ENCODE assay signal across 10 mouse cellular contexts in the genomic region with DNA sequence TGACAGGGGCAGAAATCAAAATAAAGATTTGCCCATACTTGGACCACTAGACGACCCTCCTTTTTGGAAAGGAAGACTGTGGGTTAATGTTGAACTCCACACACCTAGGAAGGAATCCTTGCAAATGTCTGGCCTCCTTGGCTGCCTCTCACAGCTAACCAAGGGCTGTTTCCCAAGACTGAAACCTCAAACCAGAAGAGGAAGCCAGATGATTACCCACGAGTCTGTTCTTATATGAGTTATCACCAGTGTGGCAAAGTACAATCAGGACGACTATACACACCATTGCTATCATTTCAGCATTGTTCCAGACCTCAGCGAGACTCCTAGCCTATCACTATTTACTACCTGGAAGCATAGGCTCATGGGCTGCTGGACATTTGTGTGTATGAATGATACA. TPM values are rescaled to one million over a fixed set of nuclear protein-coding genes. Genes with fewer than 3 reads are reported as not detected.
"Had no signal": no experiment of that assay in that cellular context is flagged by ENCODE, and none has a peak within 500 bp of the region (broad histone marks: within the 10 kb centered on the region; RNA-seq: fewer than 3 reads in every experiment).

No protein-coding gene starts in this region.

- ATAC-seq: midbrain, embryonic 15.5 days had no signal

- H3K27ac ChIP-seq: limb, embryonic 13.5 days; liver, embryonic 14.5 days; midbrain, embryonic 15.5 days; neural tube, embryonic 12.5 days; stomach, postnatal 0 days had no signal

- H3K4me1 ChIP-seq: limb, embryonic 13.5 days; neural tube, embryonic 12.5 days had no signal

- DNase-seq: left cerebral cortex, postnatal 4 days; thymus, postnatal 4 days had no signal

- H3K4me3 ChIP-seq: limb, embryonic 13.5 days; megakaryocyte, embryonic 14.5 days; midbrain, embryonic 15.5 days; neural tube, embryonic 12.5 days had no signal

RNA-seq across cellular contexts. Expression of a gene that starts 9.7 kb away (rescaled TPM):
- total RNA-seq: monocyte, adult 5-6 weeks; neutrophil, adult 5-6 weeks had no signal
